Mouse (Mus musculus) splenic B cell, adult 2 months (primary cell): Measurements from ENCODE around the gene Olfr1318.

ENCODE experiments used
- DNase-seq: peaks from one replicate; pipeline ENCODE4 v3.0.0-alpha.2; 2011; ENCODE audit warnings: low read depth, low spot score
- H3K27me3 ChIP-seq: 2 replicates; pipeline ENCODE4 v1.6.1; 2012; ENCODE audit warnings: mild to moderate bottlenecking, low read length, moderate library complexity, mixed read lengths; ENCODE audit not compliant: control insufficient read depth, poor library complexity, insufficient read depth, severe bottlenecking
- H3K36me3 ChIP-seq: 2 replicates; pipeline ENCODE4 v1.6.1; 2012; ENCODE audit warnings: mild to moderate bottlenecking, low read length, moderate library complexity, mixed read lengths; ENCODE audit not compliant: control insufficient read depth, poor library complexity, insufficient read depth, severe bottlenecking

Gene Olfr1318

GRCm38 (mm10) chr2:112153898-112154297 lies at the start of gene Olfr1318:
TSS of gene Olfr1318 (plus strand) at chr2:112154198.
- H3K36me3 ChIP-seq: no peaks in the 10 kb centered on the region
- no peak for DNase-seq
- no peaks in the 10 kb centered on the region for H3K27me3 ChIP-seq

- H3K36me3 ChIP-seq: no peaks in the 10 kb centered on the region
- DNase-seq: no peak
Measured at GRCm38 (mm10) chr2:112115340-112115739, 38.7 kb upstream of the Olfr1318 start, which contains the start of gene Olfr1315-ps1. TSS of gene Olfr1315-ps1 (minus strand) at chr2:112115440.

GRCm38 (mm10) chr2:112134877-112135276 lies 19.1 kb upstream of the Olfr1318 start, which contains the start of gene Olfr1316:
TSS of gene Olfr1316 (minus strand) at chr2:112134977.
- Histone ChIP-seq H3K36me3 (no peaks in the 10 kb centered on the region), H3K27me3 (no peaks in the 10 kb centered on the region)
- DNase-seq: no peak

More at GRCm38 (mm10) chr2:112115340-112115739, 38.7 kb upstream of the Olfr1318 start, which contains the start of gene Olfr1315-ps1:
- no peaks in the 10 kb centered on the region for H3K27me3 ChIP-seq

DNA sequence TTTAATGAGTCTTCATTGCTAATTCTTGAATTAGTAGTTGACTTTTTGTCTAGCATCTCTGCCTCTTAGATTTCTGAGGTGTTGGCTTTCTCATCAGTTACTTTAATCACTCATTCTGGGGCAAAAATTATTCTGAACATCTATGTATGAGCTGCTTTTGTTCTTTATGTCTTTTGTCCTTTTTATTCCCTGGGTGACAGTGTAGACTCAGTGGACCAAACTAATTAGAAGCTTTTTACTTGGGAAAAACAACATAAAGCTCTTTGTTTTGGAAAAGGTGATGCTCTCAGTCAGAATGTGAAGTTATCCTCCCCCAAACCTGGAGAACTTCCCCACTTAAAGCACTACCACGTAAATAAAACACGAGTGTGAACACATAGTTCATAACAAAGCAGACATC lies 14.0 kb upstream of the Olfr1318 start, which contains the start of gene Olfr1317:
TSS of gene Olfr1317 (plus strand) at position 301 of the 400 bp plus-strand sequence.
- H3K27me3 ChIP-seq: no peaks in the 10 kb centered on the region
- no peaks in the 10 kb centered on the region for H3K36me3 ChIP-seq
- no peak for DNase-seq

DNA sequence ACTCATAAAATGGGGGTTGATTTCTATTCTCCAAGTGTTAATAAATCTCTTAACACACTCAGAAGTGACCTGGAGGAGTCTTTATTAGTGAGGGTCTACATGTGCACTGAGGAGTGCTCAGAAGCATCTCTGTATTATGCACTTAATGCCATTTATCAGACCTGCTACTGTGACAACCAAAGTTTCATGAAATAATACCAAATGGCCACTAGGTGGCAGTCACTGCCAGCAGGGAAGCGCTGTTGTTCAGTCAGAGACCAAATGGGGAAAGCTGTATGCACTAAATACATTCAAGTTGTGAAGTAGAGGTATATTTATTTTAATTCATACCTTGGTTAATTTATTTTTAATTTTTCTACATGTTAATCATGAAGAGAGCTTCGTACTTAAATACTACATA lies 42.9 kb downstream of the Olfr1318 start:
- Histone ChIP-seq H3K27me3 (no peaks in the 10 kb centered on the region; the same call in 1 of the 2 replicates), H3K36me3 (no peaks in the 10 kb centered on the region)
- peak; percentile 76 for DNase-seq

GRCm38 (mm10) chr2:112203056-112203455 lies 49.1 kb downstream of the Olfr1318 start:
- H3K27me3 ChIP-seq: no peaks in the 10 kb centered on the region
- no peak for DNase-seq

More at GRCm38 (mm10) chr2:112203056-112203455, 49.1 kb downstream of the Olfr1318 start:
- H3K36me3 ChIP-seq: no peaks in the 10 kb centered on the region
